Comparison of ENCODE assay signal across 24 mouse cellular contexts in the genomic region with DNA sequence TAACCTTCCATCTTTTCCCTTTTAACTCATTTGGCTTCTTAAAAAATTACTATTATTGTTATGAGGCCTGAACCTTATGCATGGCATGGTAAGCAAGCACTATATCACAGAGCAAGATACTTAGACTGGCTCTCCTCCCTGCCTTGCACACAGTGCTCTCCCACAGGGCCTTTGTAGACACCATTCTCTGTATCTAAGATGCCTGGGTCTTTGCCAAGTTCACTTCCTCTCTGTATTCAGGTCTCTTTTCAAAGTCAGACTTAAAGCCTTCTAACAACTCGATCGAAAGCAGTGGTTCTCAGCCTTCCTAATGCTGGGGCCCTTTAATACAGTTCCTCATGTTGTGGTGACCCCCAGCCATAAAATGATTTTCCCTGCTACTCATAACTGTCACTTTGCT.
DNase-seq lines count a peak whose midpoint lies in the region; TF ChIP-seq lines count a peak whose summit lies in the region.
"Had no signal": no experiment of that assay in that cellular context is flagged by ENCODE, and none has a peak within 500 bp of the region (broad histone marks: within the 10 kb centered on the region; RNA-seq: fewer than 3 reads in every experiment).

No protein-coding gene starts in this region.

- H3K36me3 ChIP-seq in splenic B cell, adult 2 months (ENCODE audit: control insufficient read depth, insufficient read depth, low read length, poor library complexity, severe bottlenecking): peaks cover 3% of the 10 kb centered on the region; the same call in 1 of the 2 replicates
- H3K36me3 ChIP-seq: midbrain, embryonic 12.5 days had no signal

- intact Hi-C loops in left cerebral cortex, postnatal 4 days (cut with DNase I): no loop called here

- no peak overlapping the region for H3K27ac ChIP-seq in layer of hippocampus, adult 2 months
- H3K27ac ChIP-seq: embryonic facial prominence, embryonic 13.5 days; heart, embryonic 13.5 days; hindbrain, embryonic 14.5 days; limb, embryonic 13.5 days; liver, embryonic 12.5 days; midbrain, embryonic 12.5 days had no signal

- no peaks in the 10 kb centered on the region for H3K27me3 ChIP-seq in splenic B cell, adult 2 months (ENCODE audit: control insufficient read depth, insufficient read depth, low read length, poor library complexity, severe bottlenecking)
- H3K27me3 ChIP-seq: embryonic facial prominence, embryonic 13.5 days; heart, embryonic 13.5 days; limb, embryonic 13.5 days; liver, embryonic 12.5 days; midbrain, embryonic 12.5 days had no signal

- H3K4me3 ChIP-seq in layer of hippocampus, adult 2 months: no peak overlapping the region
- H3K4me3 ChIP-seq: embryonic facial prominence, embryonic 13.5 days; heart, embryonic 13.5 days; limb, embryonic 13.5 days; liver, embryonic 12.5 days; midbrain, embryonic 12.5 days; myocyte had no signal

- no peak for TF ChIP-seq CTCF in layer of hippocampus, adult 2 months (conservative IDR thresholded peaks at IDR 0.05)

- DNase-seq in heart, adult 11 months: peak; percentile 69
- no peak for DNase-seq in heart, adult 8-10 months (ENCODE audit: low spot score)
- DNase-seq in layer of hippocampus, adult 9-11 months: peak; percentile 23
- DNase-seq in layer of hippocampus, adult 2 months (ENCODE audit: low spot score in 2 of 2): no peak
- peak; percentile 16 for DNase-seq in thymus, postnatal 25 days
- DNase-seq in thymus, adult 18-20 months: no peak
- DNase-seq in splenic B cell, adult 2 months (ENCODE audit: low read depth, low spot score): peak; percentile 36
- DNase-seq in left cerebral cortex, postnatal 4 days: no peak
- DNase-seq: adrenal gland, adult 8-10 months; cerebellum, adult 18-20 months; cerebellum, postnatal 25 days; embryo, embryonic 11 days; gastrocnemius, postnatal 10 days; heart, postnatal 14 days; lung, adult 18-20 months; lung, postnatal 14 days; thymus, postnatal 36 days had no signal

Comparison
In these comparisons a context has a peak if more than half of its experiments do, and no peak if none do; other contexts are left out.
1. DNase-seq: peak in heart, adult 11 months (single experiment), layer of hippocampus, adult 9-11 months (single experiment), thymus, postnatal 25 days (single experiment) and splenic B cell, adult 2 months (single experiment); none in heart, adult 8-10 months (single experiment), layer of hippocampus, adult 2 months (0 of 2), thymus, adult 18-20 months (0 of 2) and left cerebral cortex, postnatal 4 days (single experiment).